Mouse (Mus musculus) c-Kit-positive CD71-positive TER-119-positive erythroid progenitor cells, embryonic 14.5 days (primary cell): Measurements from ENCODE around the gene Fgf14.
"Not testable (repeated sequence)": the region's sequence is repeated elsewhere in the genome, so short reads cannot be mapped to it uniquely, and the experiment has no call there.

Source experiments
- DNase-seq: peaks from one replicate; pipeline ENCODE4 v3.0.0-alpha.2; 2013; ENCODE audit warnings: low spot score

Gene Fgf14

DNA sequence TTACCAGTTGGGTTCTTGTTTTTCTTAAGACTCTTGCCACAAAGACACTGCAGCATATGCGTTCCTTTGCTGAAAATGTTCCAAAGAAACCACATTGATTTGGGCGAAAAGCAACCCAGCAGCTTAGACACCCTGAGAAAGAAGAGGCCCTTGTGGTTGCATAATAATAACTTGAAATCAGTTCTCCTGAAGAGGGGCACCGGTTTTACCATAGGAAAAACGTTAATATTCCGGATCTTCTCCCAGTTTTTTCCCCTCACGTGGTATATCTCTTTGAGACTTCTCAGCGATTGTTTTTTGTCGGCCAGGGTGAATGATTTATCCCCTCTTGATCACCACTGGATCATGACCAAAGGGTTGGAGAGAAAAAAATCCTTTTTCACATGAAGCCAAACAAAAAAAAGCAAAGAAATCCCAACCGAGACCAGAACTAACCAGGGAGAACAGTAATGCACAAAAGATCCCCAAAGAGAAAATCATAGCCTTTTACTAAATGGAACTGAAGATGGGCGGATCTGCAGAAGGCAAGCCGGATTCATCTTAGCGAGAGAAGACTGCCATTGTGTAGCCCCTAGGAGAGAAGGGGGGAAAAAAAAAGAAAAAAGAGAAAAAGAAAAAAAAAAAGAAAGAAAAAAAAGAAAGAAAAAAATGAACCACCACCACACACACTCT lies at the start of gene Fgf14:
TSS of gene Fgf14 (minus strand) at position 622 of the 672 bp plus-strand sequence.
- DNase-seq, result no peak

DNA sequence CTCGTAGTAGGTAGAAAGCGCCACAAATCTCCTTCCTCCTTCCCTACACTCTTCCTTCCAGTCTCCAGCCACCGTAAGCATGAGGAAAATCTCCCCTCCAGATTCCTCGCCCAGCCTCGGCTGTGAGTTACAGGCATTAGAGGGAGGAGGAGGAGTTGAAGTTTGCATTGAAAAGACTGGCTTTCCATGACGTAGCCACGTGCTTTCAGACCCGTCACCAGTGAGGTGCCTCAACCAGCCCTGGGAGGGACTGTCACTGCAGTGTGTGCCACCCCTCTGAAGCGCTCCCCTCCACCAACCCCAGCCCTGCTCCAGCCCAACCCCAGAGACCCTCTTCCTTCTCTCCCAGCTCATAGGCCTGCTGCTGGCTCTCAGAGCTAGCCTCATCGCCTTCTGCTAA lies 452 bp upstream of the Fgf14 start:
- no peak for DNase-seq

DNA sequence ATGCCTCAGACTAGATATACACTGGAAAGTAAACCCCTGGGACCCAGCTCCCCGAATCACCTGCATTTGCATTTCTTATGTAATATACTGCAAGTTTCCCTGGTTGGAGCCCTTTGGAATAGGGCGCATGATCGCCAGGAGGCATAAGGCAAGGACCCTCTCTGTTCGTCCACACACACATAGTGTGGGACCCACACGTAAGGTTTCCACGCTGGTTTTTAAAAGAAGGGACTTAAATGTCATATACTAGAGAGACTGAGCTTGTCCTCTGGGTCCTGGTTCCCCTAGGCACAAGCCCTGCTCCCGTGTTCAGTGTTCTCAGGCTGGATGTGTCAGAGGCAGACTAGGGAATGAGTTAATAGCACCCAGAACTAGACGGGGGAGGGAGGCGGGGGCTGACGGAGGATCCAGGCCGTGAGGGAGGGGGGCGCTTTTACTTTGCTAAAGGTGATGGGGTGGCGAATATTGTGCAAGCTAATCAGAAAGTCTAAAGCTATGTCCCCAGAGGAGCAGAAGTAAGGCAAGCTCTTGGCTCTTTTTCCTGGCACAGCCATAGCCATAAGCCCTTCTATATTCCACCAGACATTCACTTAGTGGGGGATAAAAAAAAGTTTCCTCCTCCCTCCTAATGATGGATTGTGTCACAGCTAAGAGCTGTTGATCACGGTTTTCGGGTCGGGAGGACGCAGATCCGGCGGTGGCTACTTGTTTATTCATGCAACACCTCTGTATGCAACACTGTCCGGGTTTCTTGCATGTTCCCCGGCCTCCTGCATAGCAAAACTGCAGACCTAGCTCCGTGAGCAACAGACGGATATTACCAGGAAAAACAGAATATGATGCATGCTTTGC lies 1.0 kb downstream of the Fgf14 start:
- DNase-seq, result no peak

DNA sequence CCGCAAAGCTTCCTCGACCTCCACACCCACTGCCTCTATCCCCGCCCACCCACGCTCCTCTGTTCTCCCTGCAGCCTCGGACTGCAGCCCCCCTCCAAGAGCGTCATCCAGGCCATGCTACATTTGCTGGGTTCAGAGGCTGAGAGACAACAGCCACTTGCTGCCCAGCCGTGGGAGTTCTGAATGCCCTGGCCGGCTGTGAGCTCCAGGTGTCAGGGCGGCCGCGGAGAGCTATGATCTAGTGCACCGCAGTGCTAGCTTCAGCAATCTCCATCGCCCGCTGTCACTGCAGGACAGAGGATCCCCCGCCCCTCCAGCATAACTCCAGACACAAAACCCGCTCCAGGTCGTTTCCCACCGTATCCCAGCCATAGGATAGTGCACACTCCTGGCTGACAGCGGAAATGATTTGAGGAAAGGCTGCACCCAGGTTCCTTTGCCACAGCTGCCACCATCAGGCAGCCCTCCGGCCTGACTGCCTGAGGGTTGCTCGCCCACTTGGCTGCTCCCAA lies 1.7 kb downstream of the Fgf14 start:
- no peak for DNase-seq

DNA sequence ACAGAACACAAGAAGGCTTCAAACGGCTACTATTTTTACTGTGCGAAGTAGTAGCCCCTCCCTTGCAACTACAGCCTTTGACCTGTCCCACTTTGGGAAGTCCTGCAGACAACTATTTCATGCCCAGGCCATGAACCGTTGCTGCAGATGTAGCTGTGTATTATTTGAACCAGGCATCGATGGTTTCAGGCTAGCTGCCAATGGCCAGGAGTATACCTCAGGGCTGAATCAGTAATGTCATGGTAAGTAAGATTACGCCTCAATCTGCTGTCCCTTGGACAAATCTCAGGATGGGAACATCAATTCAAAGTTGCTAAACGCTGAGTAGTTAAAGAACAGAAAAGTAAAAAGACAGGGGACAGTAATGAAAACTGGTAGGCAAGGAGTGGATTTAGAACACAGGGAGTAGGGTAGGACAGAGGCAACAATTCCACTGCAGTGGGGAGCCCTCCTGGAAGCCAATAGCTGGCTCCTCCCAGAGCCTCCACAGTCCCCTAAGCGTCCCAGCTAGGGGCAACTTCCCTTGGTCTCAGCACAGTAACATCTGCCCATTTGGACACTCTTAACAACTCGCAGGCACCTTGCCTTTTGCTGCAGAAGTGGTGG lies 2.3 kb downstream of the Fgf14 start:
- no peak for DNase-seq

DNA sequence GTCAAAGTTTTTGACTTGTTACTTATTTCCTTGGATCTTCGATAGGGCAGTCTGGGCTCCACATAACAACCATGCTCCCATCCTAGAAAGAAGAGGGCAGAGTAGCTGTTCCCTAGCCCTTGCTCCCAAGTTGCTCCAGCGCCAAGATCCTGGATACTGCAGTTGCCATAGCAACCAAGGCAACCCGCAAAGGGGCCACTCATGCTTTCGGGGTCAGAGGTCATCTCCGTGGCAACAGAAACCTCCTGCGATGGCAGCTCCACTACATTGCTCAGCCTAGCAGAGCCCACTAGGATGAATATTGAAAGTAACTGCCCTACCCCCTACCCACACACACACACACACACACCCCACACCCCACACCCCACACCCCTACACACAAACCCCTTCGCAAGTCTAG lies 7.2 kb downstream of the Fgf14 start:
- no peak for DNase-seq

DNA sequence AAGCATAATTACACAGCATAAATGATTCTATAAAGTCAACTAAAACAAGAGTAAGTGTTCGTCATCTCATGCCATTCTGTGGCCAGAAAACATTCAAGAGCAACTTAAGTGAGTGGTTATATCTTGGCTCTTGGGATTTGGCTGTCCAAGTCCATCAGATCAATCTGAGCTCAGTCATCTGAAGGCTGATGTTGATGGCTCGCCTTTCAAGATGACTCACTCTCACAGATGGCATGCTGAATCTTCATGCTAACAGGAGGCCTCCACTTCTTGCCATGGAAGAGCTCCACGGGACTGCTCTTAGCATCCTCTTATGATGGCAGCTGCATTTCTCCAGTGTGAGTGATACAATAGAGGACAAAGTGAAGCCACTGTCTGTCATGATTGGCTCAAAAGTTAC lies 34.1 kb downstream of the Fgf14 start:
- no peak for DNase-seq

DNA sequence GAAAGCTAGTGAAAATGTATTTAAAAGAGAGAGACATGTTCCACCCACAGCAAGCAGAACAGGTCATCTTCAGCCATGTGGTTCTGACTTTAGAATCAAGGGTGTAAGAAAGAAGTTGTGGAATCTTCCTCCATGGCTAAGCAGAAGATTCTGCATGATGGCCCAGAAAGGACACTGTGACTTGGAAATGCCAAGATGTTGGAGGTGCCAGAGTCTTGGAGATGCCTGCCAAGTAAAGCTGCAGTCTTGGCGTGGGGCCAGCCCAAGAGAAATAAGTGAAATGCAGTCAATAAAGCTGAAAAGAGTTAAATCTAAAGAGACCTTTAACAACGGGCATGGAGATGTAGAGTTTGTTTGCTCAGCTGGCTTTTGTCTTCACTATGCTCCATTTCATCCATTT lies 42.0 kb downstream of the Fgf14 start:
- no peak for DNase-seq

DNA sequence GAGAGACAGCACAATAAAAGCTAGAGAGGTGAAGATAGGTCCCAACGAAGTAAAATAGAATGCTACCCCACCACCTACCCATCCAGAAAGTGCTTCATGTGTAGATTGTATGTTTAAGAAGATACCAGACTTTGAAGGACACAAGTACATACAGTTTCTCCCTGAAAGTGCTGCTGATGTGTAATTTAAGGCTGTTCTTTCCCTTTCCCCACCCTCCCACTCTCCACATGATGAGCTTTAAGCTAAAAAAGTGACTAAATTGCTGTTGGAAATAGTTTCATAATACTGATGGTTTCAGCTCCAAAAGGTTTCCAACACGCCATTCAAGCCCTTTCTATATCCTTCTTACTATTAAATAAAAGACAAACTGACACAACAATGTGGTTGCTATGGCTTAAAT lies 63.5 kb downstream of the Fgf14 start:
- no peak for DNase-seq

DNA sequence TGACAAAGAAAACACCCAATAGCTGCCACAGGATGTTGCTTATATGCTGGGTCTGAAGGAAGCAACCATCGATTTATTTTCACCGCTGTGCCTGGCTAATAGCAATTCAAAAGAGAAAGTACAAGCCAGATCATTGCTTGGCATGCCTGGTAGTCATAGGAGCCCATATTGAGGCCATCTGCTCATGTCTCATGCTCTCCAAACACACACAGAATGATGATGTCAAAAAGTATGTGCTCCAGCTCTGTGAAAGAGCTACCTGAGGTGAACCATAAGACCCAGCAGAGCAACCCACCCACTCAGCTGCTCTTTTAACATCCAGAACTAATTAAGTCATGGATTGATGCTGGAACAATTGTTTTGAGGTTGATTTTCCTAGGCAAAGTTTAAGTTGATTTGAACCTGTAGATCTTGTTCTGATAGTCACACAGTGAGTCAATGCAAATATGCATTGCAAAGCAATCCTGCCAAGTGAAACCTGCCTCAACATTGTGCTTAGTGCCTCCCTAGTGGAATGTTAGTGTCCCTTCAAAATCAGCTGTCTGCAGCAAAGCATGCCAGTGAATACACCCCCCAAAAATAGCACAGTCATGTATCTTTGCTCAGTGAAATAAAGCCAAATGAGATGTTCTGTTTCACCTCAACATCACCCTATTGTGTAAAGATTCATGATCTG lies 70.8 kb downstream of the Fgf14 start:
- no peak for DNase-seq

DNA sequence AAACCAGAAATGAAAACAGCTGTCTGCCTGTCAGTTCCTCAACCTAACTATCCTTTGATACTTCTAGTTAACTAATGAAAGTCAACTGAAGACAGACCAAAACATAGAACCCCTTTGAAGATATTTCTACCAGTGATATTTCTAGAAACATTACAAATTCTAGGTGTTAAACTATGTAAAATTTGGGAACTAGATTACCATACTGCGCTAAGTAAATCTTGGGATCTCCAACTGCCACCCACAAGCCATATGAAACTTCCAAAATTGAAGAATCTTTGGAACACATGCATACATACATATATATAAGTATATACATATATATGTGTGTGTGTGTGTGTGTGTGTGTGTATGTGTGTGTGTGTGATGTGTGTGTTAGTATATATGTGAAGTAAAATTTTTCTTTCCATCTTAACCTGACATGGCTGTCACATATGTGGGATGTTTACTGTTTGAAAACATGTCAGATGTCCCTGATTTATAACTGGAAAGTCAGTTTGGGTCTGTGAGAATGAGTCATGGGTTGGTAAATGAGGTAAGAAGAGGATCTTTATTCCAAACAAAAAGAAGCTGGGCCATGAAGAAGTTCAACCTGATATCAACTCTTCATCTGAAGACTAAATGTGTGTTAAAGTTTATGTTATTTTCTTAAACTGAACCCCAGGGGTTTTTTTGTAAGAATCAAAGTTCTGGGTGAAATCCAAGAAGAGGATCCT lies 71.7 kb downstream of the Fgf14 start:
- no peak for DNase-seq

DNA sequence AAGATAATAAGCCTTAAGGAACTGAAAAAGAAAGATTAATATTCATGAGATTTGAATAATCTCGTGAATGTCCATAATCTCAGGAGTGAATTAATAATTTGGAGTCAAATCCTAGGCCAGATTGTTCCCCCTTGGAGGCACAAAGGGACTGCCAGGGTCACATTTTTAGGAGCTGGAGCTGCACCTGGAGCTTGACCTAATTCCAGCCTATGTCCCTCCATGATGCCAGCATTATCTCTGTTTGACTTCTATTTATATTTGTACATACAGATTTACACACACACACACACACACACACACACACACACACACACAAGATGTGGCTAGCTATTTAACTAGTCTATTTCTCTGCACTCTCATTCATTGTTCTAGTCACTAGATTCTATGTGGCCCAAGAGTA lies 100.4 kb downstream of the Fgf14 start:
- no peak for DNase-seq

DNA sequence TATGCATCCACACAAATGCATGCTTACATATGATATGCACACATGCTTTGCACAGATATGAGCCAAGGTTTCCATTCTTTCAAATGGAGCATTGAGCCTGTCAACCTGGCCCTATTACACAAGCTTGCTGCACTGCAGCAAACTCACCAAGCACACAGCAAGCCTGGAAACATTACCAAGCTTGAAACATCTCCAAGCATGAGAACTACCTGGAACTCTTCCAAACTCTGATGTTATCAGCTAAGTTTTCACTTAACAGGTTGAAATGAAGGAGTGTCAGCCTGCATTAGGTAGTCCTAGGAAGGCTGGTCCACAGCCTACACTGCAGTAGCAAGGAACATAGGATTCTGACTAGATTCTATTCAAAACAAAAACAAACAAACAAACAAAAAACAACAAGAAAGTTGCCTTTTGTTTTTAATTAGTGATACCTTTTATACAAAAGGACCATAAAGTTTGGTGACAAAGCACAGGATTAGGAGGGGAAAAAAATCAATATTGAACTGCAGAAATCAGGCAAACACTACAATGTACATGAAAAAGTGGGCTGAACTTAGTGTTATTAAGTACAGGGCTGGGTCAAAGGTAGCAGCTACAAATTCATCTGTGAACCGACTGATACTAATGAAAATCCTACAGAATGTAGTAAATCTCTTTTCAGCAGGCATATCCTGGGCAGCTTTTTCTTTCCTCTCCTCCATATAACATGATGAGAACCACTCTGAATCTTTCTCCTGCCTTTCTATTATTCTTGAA lies 101.6 kb downstream of the Fgf14 start:
- DNase-seq, result no peak

DNA sequence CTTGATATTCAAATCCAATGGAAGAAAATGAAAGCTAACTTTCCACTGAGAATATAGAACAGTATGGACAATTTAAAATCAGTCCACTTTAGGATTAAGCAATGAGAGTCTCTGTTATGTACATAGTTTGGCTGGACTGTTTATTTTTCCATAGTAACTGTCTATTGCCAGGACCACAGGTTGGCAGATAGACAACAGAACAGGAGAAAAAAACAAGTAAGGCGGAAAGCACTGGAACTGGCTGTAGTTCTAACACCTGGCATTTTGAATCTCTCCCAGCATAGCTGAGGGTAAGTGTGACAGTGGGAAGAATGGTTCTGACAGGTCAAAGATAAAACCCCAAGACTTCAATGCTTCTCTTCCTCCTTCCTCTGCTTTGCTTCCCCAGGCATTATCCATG lies 110.5 kb downstream of the Fgf14 start:
- DNase-seq, result no peak

DNA sequence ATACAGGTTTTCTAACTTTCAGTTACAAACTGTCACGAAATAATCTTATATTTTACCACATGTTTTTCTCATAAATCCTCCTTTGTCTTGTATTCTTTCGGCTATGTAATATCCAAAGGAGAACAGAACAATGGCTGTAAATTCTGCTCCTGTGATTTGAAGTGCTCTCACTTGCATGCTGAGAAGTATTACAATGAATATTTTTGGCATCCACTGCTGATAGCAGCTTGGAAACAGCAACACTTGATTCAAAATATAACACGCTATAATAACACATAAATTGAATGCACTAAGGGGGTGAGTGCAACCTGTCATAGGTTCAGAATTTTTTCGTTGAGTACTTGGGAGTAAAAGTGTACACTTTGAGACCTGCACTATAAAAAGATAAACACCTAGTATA lies 115.4 kb downstream of the Fgf14 start:
- DNase-seq, result no peak

DNA sequence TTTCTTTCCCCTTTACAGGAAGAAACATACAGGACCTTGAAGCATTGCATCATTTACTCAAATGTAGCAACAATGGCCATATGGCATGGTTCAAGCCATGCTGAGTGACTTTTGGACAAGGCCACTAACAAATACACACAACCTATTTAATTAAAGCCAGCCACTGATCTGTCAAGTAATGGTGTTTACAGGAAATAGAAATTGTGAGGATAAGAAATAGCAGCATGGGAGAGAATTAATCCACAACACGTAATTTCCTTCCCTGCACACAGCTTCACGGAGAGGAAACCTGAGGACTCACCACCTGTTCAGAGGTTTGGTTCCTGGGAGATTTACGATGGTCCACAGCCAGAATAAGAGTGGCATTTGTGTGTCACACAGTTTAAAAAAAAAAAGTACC lies 140.8 kb downstream of the Fgf14 start:
- no peak for DNase-seq

DNA sequence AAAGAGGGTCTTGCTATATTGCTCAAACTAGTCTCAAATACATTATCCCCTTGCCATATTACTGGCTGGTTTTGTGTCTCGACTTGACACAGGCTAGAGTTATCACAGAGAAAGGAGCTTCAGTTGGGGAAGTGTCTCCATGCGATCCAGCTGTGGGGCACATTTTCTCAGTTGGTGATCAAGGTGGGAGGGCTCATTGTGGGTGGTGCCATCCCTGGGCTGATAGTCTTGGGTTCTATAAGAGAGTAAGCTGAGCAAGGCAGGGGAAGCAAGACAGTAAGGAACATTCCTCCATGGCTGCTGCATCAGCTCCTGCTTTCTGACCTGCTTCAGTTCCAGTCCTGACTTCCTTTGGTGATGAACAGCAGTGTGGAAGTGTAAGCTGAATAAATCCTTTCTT lies 141.6 kb downstream of the Fgf14 start:
- DNase-seq, result not testable (repeated sequence)

DNA sequence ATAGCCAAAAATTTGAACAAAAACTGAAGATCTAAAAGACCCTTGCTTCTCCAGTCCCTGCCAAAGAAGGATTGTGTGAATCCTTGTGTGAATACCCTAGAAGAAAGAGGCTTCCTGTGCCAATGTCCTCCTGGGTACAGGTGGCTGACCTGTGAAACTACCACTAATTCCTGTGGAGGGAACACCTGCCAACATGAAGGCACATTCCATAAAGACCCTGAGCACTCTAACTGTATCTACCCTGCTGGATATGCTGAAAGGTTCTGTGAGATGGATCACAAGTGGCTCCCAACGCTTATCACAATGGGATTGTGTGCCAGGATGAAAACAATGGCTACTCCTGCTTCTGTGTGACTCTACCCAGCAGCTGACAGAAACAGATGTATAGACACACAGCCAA lies 144.9 kb downstream of the Fgf14 start:
- no peak for DNase-seq

DNA sequence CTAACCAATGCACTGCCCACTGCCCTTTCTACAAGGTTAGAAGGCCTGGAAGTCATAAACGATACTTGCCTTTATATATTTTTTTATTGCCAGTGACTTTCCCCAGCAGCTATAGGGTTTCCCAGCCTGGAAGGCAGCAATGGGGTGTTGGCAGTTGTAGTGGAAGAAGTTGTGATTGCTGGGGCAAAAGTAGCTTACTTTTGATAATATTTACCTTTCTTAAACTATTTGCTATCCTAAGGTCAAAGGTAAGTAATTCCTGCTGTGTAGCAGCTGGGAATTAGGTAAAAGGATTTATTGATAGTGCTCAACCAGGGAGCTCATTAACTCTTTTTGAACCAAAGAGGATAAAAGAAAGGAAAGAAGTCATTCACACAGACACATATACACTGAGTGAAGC lies 164.9 kb downstream of the Fgf14 start:
- no peak for DNase-seq

DNA sequence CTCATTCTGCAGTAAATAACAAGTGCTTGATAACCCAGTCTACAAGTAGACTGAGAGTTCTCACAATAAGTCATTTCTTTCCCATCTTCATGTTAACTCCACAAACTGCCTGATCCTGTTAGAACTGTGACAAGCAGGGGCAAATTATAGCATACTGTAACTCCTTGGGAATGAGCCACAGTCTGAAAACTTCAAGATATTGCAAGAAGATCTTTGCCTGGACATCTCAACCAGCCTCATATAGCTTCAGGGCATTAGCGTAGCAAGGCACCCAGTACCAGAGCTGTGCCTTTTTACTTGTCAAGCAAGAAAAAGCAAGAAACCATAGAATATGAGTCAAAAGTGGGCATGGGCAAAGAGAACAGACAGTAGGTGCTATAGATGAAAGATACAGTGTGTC lies 188.0 kb downstream of the Fgf14 start:
- DNase-seq, result no peak

DNA sequence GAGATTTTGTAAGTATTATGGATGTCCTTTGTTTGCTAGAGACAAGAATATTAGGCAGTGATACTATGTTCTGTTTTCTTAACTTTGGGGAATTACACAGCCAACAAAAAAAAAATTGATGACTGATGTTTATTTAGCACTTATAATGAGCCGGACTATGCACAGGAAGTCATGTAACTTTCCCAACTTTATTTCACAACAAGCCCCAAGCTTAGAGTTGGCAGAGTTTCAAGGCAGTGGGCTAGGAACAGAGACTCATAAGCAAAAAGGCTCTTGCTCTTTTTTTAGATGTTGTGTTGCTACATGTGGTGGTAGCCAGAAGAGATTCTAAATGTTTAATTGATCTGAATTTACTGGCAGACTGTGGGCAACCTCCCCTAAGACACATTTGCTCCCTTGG lies 191.7 kb downstream of the Fgf14 start:
- DNase-seq, result no peak
